Mouse (Mus musculus) brain, adult 2 months (tissue): ENCODE results near the gene Lgals3bp.

Experiments
- DNase-seq: peaks from one replicate; pipeline ENCODE4 v3.0.0; 2011; ENCODE audit warnings: low read depth, low spot score

The Lgals3bp gene

DNA sequence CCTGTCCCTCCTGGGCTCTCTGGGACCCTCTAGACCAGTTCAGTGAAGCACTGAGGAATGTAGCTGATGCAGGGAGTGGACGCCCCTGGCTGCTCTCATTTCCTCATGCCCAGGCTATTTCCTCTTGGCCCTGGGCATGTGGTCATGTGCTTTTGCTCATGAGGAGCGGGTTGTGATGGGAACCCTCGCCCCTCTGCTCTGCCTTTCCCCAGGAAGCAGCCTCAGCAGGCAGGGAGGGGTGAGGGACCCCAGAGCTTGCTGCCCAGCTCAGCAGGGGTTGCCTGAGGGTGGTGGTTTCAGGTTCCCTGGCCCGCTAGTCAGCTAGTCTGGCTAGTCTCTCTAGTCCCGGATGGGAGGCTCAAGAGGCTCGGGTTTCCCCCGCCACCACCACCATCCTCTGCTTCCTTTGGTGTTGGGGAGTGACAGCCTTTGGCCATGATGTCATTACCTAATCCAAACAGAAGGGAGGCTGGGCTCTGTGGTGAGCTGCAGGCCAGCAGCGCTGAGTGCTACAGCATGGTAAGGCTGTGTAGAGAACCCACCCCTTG is 38.8 kb downstream of the Lgals3bp start:
- DNase-seq: peak; percentile 52

GRCm38 (mm10) chr11:118362501-118362900 is 39.4 kb downstream of the Lgals3bp start:
- no peak for DNase-seq

GRCm38 (mm10) chr11:118360907-118361341 is 41.0 kb downstream of the Lgals3bp start:
- DNase-seq: no peak

DNA sequence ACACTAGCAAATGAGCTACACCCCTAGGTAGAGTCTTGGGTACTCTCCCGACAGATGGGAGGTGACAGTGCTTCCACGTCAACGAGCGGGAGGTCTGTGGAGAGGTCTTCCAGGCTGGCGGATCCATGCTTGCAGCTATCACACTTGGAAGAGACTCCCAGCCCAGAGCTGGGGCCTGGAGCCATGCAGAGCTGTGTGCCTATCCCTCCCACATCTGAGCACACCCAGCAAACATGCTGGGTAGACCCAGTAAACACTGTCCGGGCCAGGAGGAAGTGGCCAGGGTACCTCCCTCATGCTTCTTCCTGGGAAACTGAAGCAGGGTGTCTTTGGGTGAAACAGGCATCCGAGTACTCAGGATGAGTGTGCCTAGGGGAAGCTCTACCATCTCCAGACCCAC is 41.4 kb downstream of the Lgals3bp start:
- DNase-seq: no peak

DNA sequence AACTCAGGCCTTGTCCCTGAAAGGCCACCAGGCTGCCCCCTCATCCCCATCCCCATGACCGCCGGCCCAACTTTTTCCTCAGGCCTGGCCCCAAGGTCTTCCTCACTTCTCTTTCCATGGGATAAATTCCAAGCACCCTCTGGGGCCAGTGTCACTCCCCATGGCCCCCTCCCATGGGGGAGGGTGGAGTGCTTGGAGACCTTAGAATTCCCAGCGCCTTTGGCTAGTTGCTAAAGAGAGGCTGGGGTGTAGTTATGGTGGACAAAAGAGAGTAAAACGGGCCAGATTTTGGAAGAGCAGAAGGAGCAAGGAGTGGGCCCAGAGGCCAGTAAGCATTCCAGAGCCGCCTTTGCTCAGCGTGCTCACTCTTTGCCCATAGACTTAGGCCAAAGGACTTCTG is 46.3 kb downstream of the Lgals3bp start, which contains the start of gene Timp2:
Gene Timp2 (minus strand): TSS at position 101 of the 400 bp plus-strand sequence.
- no peak for DNase-seq

DNA sequence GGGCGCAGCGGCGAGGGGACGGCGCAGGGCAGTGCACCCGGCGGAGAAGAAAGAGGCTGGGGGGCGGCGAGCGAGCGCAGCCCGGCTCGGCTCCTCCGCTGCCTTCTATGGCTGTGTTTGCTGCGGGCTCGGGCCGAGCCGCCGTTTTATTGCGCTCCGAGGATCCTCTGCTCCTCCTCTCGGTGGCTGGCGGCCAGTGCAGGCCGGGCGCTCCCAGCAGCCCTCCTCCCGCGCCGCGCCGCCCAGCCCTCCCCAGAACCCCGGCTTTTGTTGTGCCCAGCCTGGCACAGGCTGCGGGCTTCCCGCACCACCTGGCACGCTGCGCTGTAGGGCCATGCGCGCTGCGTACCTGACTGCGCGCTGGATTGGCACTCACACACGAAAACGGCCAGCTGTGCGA is 46.7 kb downstream of the Lgals3bp start:
- DNase-seq: peak; percentile 93

- DNase-seq: no peak
Measured at GRCm38 (mm10) chr11:118354636-118355191, 47.2 kb downstream of the Lgals3bp start.

DNA sequence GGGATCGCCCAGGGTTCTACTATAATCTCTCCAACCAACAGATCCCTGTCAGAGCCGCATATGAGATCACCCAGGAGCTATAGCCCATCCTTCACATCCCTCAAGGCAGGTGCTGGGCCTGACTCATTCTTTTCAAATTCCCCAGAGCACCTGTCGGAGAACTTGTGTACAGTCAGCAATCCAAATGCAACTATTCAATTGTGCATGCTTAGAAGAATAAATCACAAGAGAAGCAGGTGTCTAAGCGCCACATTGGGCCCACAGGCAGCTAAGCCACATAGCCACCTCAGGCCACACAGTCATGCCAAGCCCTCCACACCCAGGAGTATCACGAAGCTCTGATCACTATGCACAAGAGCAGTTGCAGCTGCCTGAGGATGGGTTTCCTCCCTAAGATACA is 52.4 kb downstream of the Lgals3bp start:
- DNase-seq: no peak

- no peak for DNase-seq
Measured at GRCm38 (mm10) chr11:118348877-118349276, 53.0 kb downstream of the Lgals3bp start.

DNA sequence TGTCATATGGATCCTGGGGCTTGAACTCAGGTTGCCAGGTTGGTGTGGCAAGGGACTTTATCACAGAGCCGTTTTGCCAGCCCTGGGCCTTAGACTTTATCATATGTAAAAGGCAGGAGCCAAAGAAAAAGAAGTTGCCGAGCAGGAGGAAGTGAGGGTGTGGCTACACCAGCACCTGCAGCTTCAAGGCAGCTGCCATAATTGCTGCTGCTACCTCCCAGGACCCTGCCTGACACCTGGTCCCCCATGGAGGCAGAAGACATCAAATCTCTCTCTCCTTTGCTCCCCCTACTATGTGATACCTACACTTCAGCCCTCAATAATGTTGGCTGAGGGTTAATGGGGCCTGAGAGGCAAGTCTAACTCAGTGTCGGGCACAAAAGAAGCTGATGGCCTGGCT is 53.5 kb downstream of the Lgals3bp start:
- DNase-seq: no peak

- no peak for DNase-seq
Measured at GRCm38 (mm10) chr11:118347911-118348310, 54.0 kb downstream of the Lgals3bp start.

DNA sequence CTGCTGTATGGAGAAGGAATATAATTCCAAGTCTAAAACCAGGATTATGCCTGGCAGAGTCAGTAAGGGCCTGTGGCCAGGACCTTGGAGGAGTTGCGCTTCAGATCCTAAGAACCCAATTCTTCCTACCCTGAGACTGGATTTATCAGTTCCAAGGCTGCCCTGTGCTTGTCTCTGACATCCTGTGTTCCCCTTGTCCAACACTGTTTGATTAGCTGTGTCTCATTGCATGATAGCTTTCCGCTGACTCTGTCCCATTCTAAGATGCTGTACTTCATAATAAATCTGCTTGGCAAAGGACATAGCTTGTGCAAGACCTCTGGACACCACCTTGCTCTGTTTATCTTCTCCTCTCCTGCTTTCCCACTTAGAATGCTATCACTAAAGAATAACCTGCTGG is 54.5 kb downstream of the Lgals3bp start:
- no peak for DNase-seq

DNA sequence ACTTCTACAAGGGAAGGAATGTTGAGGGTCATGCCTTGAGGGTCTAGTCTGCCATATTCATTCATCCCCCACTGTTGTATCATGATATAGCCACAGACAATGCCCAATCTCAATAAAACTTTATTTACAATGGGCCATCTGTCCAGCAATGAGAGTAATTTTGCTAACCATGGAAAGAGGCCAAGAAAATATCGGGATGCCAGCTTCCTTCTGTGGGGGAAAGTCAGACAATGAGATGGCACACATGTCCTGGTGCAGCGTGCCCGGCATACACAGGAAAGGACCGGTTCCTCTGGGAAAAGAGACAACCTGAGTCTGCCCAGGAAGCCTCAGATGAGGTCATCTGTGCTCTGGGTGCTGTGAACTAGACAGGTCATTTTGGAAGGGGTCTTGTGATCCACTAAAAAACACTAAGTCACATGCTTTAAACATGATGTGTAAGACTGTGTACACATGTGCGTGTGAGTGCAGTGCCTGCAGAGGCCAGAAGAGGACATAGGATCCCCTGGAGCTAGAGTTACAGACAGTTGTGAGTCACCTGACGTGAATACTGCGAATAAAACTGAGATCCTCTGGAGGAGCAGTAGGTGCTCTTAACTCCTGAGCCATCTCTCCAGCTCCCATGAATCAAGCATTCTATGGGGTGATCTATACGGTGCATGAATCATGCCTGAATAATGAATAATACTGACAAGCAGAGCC is 55.3 kb downstream of the Lgals3bp start:
- DNase-seq: peak; percentile 45

DNA sequence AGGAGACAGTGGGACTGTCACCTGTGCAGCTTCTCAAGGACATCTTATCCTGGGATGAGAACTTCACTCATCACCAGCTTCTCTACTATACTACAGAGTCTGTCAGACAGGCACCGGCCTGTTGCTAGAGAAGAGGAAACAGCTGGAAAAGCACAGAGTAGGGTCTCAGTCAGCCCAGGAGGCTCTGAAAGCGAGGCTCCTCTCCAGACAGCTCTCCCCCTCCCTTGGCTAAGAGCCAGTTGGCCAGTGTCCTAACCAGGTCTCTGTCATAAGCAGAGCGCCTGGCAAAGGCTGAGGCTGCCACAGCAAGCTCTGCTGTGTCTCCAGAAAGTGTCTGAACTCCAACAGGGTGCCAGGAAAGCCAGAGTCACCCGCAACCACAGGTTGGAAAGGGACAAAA is 56.2 kb downstream of the Lgals3bp start:
- DNase-seq: peak; percentile 53

- DNase-seq: no peak
Measured at GRCm38 (mm10) chr11:118343629-118344028, 58.3 kb downstream of the Lgals3bp start.
